Mouse (Mus musculus): Measurements from ENCODE around the gene Scrn1. TPM values are rescaled to one million over a fixed set of nuclear protein-coding genes. Genes with fewer than 3 reads are reported as not detected.

Gene Scrn1
- polyA plus RNA-seq, 1 experiment from 2014 or later = 0.35 TPM

DNA sequence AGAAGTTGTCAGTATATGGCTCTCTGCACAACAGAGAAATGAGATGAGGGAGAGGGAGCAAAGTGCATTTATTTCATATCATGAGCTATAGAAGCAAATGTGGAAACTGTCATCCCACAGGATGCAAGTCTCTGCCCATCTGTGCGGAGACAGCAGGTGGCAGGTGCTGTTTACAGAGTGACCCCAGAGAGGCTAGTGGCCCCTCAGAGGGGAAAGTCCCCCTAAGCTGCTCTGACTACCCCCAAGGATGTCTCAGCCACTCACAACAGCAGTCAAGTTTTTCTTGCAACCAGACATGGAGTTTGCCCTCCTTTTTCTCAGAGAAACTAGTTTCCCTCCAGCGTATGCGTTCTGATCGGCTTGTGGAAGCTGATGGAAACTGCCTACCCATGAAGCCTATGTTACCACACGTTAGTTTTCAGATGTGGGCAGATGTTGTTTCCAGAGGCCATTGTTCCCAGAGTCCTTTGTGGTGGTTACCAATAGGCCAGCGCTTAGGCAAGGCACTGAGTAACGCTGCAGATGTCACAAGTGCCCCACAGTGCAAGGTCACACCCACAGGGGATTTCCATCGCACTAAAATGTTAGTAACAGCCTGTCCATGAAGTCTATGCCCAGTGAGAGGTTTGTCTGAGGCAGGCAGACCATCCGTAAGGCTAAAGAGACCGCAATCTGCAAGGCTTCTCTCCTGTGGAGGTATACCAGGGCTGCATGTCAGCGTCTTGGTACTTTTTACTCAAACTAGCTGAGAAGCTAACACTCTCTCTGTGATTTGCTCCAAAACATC lies 71.5 kb downstream of the Scrn1 start:
- 72% methylated on average over 11 of the region's 11 CpGs for WGBS (ENCODE audit: insufficient replicate concordance)
- no peak overlapping the region for H3K4me2 ChIP-seq (ENCODE audit: low read depth, low read length)
- ATAC-seq (no peak), DNase-seq (no peak)
- H3K9me3 ChIP-seq (ENCODE audit: low read length) = no peaks in the 10 kb centered on the region
- H3K27ac ChIP-seq (ENCODE audit: low read depth) = no peak overlapping the region
- no peaks in the 10 kb centered on the region for H3K36me3 ChIP-seq (replicated peaks; ENCODE audit: insufficient read depth, low read length)
- no peak overlapping the region for H3K4me3 ChIP-seq (ENCODE audit: low read depth, low read length)
- TF ChIP-seq CTCF (IDR thresholded peaks at IDR 0.05; ENCODE audit: low read depth) (no peak), EP300 (IDR thresholded peaks at IDR 0.05; ENCODE audit: low read depth) (no peak)
- H3K27me3 ChIP-seq (ENCODE audit: insufficient read depth, low read length) = no peaks in the 10 kb centered on the region
- H3K4me1 ChIP-seq (ENCODE audit: insufficient read depth) = no peaks in the 10 kb centered on the region
- no peak overlapping the region for H3K9ac ChIP-seq (replicated peaks)

DNA sequence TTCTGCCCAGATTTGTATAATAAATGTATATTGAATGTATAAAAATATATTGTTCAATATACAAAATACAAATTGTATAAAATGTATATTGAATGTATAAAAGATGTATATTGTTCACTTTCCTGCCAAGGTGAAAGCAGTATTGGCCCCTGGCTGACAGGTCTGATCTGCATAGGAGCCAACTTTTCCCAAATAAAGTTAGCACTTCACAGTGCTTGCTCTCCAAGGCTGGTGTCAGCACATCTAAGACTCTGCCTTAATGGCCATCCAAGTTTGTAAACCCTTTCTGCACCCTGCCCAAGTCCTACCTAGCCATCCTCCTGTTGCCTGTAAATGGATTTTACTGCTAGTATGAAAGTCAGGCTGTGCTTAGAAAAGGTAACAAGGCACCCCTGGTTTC lies 72.2 kb downstream of the Scrn1 start:
- Histone ChIP-seq H3K27ac (ENCODE audit: low read depth) (no peak overlapping the region), H3K27me3 (ENCODE audit: insufficient read depth, low read length) (no peaks in the 10 kb centered on the region), H3K4me3 (ENCODE audit: low read depth, low read length) (no peak overlapping the region), H3K4me2 (ENCODE audit: low read depth, low read length) (no peak overlapping the region), H3K9me3 (ENCODE audit: low read length) (no peaks in the 10 kb centered on the region), H3K4me1 (ENCODE audit: insufficient read depth) (no peaks in the 10 kb centered on the region), H3K9ac (replicated peaks) (no peak overlapping the region), H3K36me3 (replicated peaks; ENCODE audit: insufficient read depth, low read length) (no peaks in the 10 kb centered on the region)
- ATAC-seq (no peak), DNase-seq (no peak)
- no peak for TF ChIP-seq CTCF (IDR thresholded peaks at IDR 0.05; ENCODE audit: low read depth)
- TF ChIP-seq EP300 (IDR thresholded peaks at IDR 0.05; ENCODE audit: low read depth) = no peak

DNA sequence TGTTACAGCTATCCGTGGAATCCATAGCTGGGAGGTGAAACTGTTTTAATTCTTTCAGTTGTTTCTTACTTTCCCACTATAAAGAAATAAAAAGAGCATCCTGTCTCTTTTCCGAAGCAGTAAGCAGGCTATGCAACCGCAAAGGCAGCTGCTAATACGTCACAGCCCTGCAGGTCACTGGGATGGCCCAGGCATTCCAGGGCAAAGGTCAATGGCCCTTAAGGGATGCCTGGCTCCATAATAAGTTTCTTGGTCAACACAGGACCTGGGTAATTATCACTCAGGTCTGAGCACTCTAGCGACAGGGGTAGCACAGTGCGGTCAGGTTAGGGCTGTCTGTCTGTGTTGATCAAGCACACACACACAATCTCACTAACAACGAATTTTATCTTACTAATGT lies 75.2 kb downstream of the Scrn1 start:
- H3K9me3 ChIP-seq (ENCODE audit: low read length) = no peaks in the 10 kb centered on the region
- H3K27ac ChIP-seq (ENCODE audit: low read depth) = no peak overlapping the region
- 59% methylated on average over 7 of the region's 7 CpGs for WGBS (ENCODE audit: insufficient replicate concordance)
- no peak overlapping the region for H3K4me2 ChIP-seq (ENCODE audit: low read depth, low read length)
- H3K9ac ChIP-seq (replicated peaks) = no peak overlapping the region
- no peaks in the 10 kb centered on the region for H3K36me3 ChIP-seq (replicated peaks; ENCODE audit: insufficient read depth, low read length)
- no peak for DNase-seq
- ATAC-seq = no peak
- H3K27me3 ChIP-seq (ENCODE audit: insufficient read depth, low read length) = 0 out of 2 replicates have a peak, but pooled peaks cover under 1% of the 10 kb centered on the region
- H3K4me3 ChIP-seq (ENCODE audit: low read depth, low read length) = no peak overlapping the region
- no peaks in the 10 kb centered on the region for H3K4me1 ChIP-seq (ENCODE audit: insufficient read depth)
- TF ChIP-seq CTCF (IDR thresholded peaks at IDR 0.05; ENCODE audit: low read depth) (no peak), EP300 (IDR thresholded peaks at IDR 0.05; ENCODE audit: low read depth) (no peak)

DNA sequence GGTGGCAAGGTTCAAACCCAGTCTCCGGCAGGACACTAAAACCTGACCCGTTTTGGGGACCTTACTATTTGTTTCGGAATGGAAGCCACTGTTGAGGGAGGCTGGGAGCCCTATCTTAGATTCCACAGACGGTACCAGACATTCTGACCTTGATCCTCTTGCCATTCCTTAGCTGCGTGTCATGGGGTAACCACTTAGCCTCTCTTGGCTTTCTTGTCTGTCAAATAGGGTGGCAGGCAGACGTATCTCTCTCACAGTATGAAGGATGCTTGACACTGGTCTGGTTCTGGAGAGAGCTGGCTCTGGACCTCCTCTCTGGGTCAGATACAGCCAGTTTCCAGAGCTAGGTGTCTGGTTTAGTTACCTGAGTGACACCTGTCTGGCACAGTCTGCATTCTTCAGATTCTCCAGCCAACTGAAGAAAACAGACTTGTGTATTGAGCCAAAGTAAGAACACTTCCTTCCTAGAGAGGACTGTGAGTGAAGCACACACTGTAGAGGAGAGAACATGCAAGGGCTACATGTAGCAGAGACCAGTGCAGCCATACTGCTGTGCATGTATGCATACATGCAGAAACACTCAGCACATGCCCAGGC lies 80.2 kb downstream of the Scrn1 start:
- Histone ChIP-seq H3K4me3 (ENCODE audit: low read depth, low read length) (no peak overlapping the region), H3K27me3 (ENCODE audit: insufficient read depth, low read length) (0 out of 2 replicates have a peak, but pooled peaks cover 6% of the 10 kb centered on the region), H3K27ac (ENCODE audit: low read depth) (no peak overlapping the region), H3K4me1 (ENCODE audit: insufficient read depth) (no peaks in the 10 kb centered on the region), H3K9me3 (ENCODE audit: low read length) (no peaks in the 10 kb centered on the region), H3K9ac (replicated peaks) (no peak overlapping the region), H3K36me3 (replicated peaks; ENCODE audit: insufficient read depth, low read length) (no peaks in the 10 kb centered on the region), H3K4me2 (ENCODE audit: low read depth, low read length) (no peak overlapping the region)
- DNase-seq = no peak
- no peak for TF ChIP-seq CTCF (IDR thresholded peaks at IDR 0.05; ENCODE audit: low read depth)
- TF ChIP-seq EP300 (IDR thresholded peaks at IDR 0.05; ENCODE audit: low read depth) = no peak
- 33% methylated on average over 6 of the region's 6 CpGs for WGBS (ENCODE audit: insufficient replicate concordance)
- ATAC-seq = no peak

DNA sequence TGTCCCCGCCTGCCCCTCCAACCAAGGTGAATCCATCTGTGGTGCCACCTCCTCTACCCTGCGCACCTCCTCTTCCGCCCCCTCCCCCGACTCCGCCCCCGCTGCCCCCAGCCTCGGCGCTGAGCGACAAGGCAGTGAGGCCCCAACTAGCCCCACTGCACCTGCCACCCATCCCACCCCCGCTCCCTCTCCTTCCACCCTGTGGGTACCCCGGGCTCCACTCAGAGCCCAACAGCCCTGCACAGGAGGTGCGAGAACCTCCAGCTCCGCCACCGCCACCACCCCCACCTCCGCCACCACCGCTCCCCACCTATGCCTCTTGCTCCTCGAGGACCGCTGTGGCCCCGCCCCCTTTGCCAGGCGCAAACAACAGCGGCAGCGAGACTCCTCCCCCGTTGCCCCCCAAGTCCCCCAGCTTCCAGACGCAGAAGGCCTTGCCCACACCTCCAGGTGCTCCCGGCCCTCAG lies 80.8 kb downstream of the Scrn1 start:
- H3K4me1 ChIP-seq (ENCODE audit: insufficient read depth) = no peaks in the 10 kb centered on the region
- no peaks in the 10 kb centered on the region for H3K36me3 ChIP-seq (replicated peaks; ENCODE audit: insufficient read depth, low read length)
- H3K9me3 ChIP-seq (ENCODE audit: low read length) = no peaks in the 10 kb centered on the region
- no peak for TF ChIP-seq EP300 (IDR thresholded peaks at IDR 0.05; ENCODE audit: low read depth)
- TF ChIP-seq CTCF (IDR thresholded peaks at IDR 0.05; ENCODE audit: low read depth) = no peak
- WGBS (ENCODE audit: insufficient replicate concordance) = 5% methylated on average over 25 of the region's 25 CpGs
- no peak overlapping the region for H3K9ac ChIP-seq (replicated peaks)
- no peak overlapping the region for H3K4me3 ChIP-seq (ENCODE audit: low read depth, low read length)
- H3K27ac ChIP-seq (ENCODE audit: low read depth) = no peak overlapping the region
- ATAC-seq = no peak
- H3K4me2 ChIP-seq (ENCODE audit: low read depth, low read length) = no peak overlapping the region; the same call in 1 of the 2 replicates
- DNase-seq = no peak
- 0 out of 2 replicates have a peak, but pooled peaks cover 6% of the 10 kb centered on the region for H3K27me3 ChIP-seq (ENCODE audit: insufficient read depth, low read length)

DNA sequence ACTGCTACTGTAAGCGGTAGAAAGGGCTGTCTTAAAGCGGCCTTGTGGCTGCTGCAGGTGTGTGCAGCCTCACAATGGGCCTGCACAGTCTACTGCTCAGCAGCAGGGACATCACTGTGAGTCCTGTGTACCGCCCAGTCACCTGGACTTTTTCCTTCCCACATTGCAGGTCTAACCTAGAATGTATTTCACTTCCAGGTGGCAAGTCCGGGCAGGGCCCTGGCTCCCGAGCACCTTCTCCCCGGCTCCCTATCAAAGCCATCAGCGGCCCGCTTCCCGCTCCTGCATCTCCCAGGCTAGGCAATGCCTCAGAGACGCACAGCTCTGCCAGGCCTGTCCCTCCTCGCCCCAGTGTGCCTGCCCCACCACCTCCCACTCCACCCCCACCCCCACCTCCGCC lies 81.3 kb downstream of the Scrn1 start:
- Histone ChIP-seq H3K4me1 (ENCODE audit: insufficient read depth) (no peaks in the 10 kb centered on the region), H3K9me3 (ENCODE audit: low read length) (no peaks in the 10 kb centered on the region), H3K36me3 (replicated peaks; ENCODE audit: insufficient read depth, low read length) (no peaks in the 10 kb centered on the region), H3K4me3 (ENCODE audit: low read depth, low read length) (no peak overlapping the region), H3K27ac (ENCODE audit: low read depth) (no peak overlapping the region), H3K27me3 (ENCODE audit: insufficient read depth, low read length) (0 out of 2 replicates have a peak, but pooled peaks cover 6% of the 10 kb centered on the region), H3K4me2 (ENCODE audit: low read depth, low read length) (no peak overlapping the region), H3K9ac (replicated peaks) (no peak overlapping the region)
- ATAC-seq (no peak), DNase-seq (no peak)
- no peak for TF ChIP-seq EP300 (IDR thresholded peaks at IDR 0.05; ENCODE audit: low read depth)
- no peak for TF ChIP-seq CTCF (IDR thresholded peaks at IDR 0.05; ENCODE audit: low read depth)
- WGBS (ENCODE audit: insufficient replicate concordance) = 50% methylated on average over 8 of the region's 12 CpGs

All from liver, postnatal 0 days (tissue).